Mouse (Mus musculus) hindbrain, embryonic 15.5 days (tissue): Measurements from ENCODE around the gene Il13. TPM values are rescaled to one million over a fixed set of nuclear protein-coding genes. Genes with fewer than 3 reads are reported as not detected.

Experiments used
- ATAC-seq: fragments of 200-750 bp; cut with Nextera tagmentation; 2 replicates; pipeline ENCODE4 v1.8.0; 2017; ENCODE audit warnings: low read depth, moderate number of reproducible peaks, moderate TSS enrichment; ENCODE audit not compliant: low FRiP score
- H3K27ac ChIP-seq: fragments of 300-500 bp; sonication (generic); replicated peaks from 2 replicates; pipeline ENCODE4 v1.5.1; 2015; ENCODE audit warnings: mild to moderate bottlenecking, inconsistent platforms
- H3K27me3 ChIP-seq: fragments of 300-500 bp; sonication (generic); 2 replicates; pipeline ENCODE4 v1.6.1; 2015; ENCODE audit warnings: control low read depth, inconsistent platforms
- H3K36me3 ChIP-seq: fragments of 300-500 bp; sonication (generic); 2 replicates; pipeline ENCODE4 v1.6.1; 2015; ENCODE audit warnings: control low read depth, inconsistent platforms
- H3K4me1 ChIP-seq: fragments of 300-500 bp; sonication (generic); replicated peaks from 2 replicates; pipeline ENCODE4 v1.6.1; 2015; ENCODE audit warnings: control low read depth, inconsistent platforms
- H3K4me2 ChIP-seq: fragments of 300-500 bp; sonication (generic); 2 replicates; pipeline ENCODE4 v1.6.1; 2015; ENCODE audit warnings: moderate library complexity, mild to moderate bottlenecking, inconsistent platforms
- H3K4me3 ChIP-seq: fragments of 300-500 bp; sonication (generic); 2 replicates; pipeline ENCODE4 v1.5.1; 2015; ENCODE audit warnings: mild to moderate bottlenecking, inconsistent platforms
- H3K9ac ChIP-seq: fragments of 300-500 bp; sonication (generic); 2 replicates; pipeline ENCODE4 v1.6.1; 2015; ENCODE audit warnings: inconsistent platforms
- H3K9me3 ChIP-seq: fragments of 300-500 bp; sonication (generic); 2 replicates; pipeline ENCODE4 v1.6.1; 2016; ENCODE audit warnings: control low read depth, inconsistent platforms
- WGBS: fragments of 180-500 bp; shearing (Covaris S2); methylation state at CpG from one replicate; pipeline ENCODE4 v1.1.7; 2015; 5-methylcytosine and 5-hydroxymethylcytosine counted together
- polyA plus RNA-seq: library from polyadenylated mRNA; unstranded; fragments of >200 nt; fragmentation: Nextera tagmentation; extraction: Ambion mirVana; gene quantifications from 2 replicates; pipeline ENCODE4 v1.2.1, GENCODE M21; 2015

The Il13 gene
- polyA plus RNA-seq, 1 experiment from 2014 or later = not detected

DNA sequence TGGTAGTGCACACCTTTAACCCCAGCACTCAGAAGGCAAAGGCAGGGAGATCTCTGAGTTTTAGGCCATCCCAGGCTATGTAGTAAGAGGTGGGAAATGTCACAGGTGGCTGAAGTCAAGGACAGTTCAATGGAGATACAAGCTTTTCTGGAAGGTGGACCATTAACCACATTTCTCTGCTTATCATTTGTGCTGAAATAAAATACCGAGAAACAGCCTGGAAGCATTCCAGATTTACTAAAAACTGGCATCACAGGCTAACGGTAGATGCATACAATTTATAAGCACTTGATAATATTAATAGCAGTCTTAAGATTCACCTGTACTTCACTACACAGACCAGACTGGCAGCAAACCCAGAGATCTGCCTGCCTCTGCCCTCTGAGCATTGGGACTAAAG, 17.9 kb upstream of the Il13 start:
- Histone ChIP-seq H3K4me1 (no peaks in the 10 kb centered on the region), H3K9ac (no peak overlapping the region), H3K36me3 (peaks cover 11% of the 10 kb centered on the region), H3K9me3 (no peaks in the 10 kb centered on the region), H3K27ac (no peak overlapping the region), H3K4me2 (no peak overlapping the region), H3K27me3 (no peaks in the 10 kb centered on the region), H3K4me3 (no peak overlapping the region)
- WGBS = 96% methylated on average over 2 of the region's 2 CpGs
- no peak for ATAC-seq

DNA sequence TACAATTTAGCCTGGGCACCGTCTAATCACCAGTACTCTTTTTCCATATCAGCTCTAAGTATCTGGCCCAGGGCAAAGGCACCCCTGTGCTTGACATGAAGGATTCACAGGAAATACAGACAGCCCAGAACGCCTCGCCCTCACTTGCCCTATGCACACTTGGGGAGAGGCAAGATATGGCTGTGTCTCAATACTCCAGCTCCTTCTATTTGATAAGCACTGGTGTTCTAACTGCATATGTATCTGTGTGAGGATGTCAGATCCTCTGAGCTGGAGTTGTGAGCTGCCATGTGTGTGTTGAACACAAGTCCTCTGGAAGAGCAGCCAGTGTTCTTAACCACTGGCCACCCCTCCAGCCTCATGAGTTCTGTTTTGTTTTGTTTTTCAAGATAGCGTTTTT, 16.9 kb upstream of the Il13 start:
- no peak for ATAC-seq
- Histone ChIP-seq H3K27ac (no peak overlapping the region), H3K4me3 (no peak overlapping the region), H3K9ac (no peak overlapping the region), H3K4me2 (no peak overlapping the region), H3K36me3 (peaks cover 11% of the 10 kb centered on the region), H3K9me3 (no peaks in the 10 kb centered on the region), H3K27me3 (no peaks in the 10 kb centered on the region), H3K4me1 (no peaks in the 10 kb centered on the region)
- 93% methylated on average over 4 of the region's 4 CpGs for WGBS

DNA sequence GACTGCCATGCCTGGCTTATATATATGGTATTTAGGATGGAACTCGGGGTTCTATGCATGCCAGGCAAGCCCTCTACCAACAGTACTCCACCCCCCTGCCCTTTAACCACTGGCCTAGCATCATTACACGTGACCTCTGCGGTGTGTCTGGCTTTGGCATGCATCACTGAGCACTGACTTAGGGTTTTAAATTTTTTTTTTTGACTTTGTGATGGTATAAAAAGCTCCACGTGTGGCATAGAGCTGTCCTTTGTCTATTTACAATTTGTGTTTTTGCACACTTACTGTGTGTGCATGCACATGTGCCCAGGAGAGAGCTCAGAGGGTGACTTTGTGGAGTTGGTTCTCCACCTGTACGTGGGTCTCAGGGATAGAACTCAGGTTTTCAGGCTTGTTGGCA, 9.5 kb upstream of the Il13 start:
- Histone ChIP-seq H3K9ac (no peak overlapping the region), H3K27ac (no peak overlapping the region), H3K36me3 (no peaks in the 10 kb centered on the region), H3K4me1 (no peaks in the 10 kb centered on the region), H3K4me3 (no peak overlapping the region), H3K27me3 (no peaks in the 10 kb centered on the region), H3K4me2 (no peak overlapping the region), H3K9me3 (no peaks in the 10 kb centered on the region)
- no peak for ATAC-seq
- 76% methylated on average over 5 of the region's 5 CpGs for WGBS

DNA sequence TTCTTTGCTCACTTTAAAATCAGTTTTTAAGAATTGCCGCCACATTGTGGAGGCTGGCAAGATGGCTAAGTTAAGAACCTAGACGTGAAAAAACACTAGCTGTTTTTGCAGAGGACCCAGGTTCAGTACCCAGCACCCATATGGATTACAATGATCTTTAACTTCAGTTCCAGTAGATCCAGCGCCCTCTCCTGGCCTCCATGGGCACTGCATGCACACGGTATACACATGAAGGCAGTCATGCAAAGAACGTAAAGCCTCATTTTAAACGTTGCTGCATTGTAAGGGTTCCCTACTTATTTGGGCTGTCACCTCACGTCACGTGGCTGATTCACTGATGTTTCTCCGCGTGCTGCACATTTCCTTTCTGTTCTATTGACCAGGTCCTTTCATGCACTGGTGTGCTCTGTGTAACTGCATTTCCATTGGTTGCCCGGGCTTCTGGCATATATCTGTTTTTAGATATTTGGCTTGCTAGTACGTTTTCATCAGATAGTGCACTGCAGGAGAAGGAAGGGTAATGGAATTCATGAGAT, 8.3 kb upstream of the Il13 start:
- H3K4me1 ChIP-seq = no peaks in the 10 kb centered on the region
- no peak overlapping the region for H3K9ac ChIP-seq
- no peak overlapping the region for H3K4me2 ChIP-seq
- 79% methylated on average over 12 of the region's 12 CpGs for WGBS
- peaks cover under 1% of the 10 kb centered on the region; the same call in 1 of the 2 replicates for H3K27me3 ChIP-seq
- no peaks in the 10 kb centered on the region for H3K9me3 ChIP-seq
- no peak overlapping the region for H3K4me3 ChIP-seq
- no peak overlapping the region for H3K27ac ChIP-seq
- ATAC-seq = no peak
- H3K36me3 ChIP-seq = no peaks in the 10 kb centered on the region

DNA sequence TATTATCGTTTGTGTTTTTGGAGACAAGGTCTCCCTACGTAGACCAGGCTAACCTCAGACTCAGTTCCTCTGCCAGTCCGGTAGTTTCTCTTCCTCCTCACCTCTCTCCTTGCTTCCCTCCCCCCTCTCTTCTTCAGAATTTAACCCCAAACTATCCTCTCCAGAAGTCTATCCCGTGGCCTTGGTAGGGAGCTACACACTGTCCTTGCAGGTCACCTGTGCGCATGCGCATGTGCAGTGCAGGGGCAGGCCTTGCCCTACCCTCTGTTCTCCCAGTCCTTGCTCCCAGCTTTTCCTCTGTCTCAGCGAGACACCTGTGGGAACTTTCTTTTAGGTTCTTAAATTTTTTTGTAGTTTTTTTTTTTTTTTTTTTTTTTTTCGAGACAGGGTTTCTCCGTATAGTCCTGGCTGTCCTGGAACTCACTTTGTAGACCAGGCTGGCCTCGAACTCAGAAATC, 3.3 kb upstream of the Il13 start:
- no peak overlapping the region for H3K4me3 ChIP-seq
- no peak overlapping the region for H3K4me2 ChIP-seq
- ATAC-seq = no peak
- H3K9me3 ChIP-seq = no peaks in the 10 kb centered on the region
- no peak overlapping the region for H3K27ac ChIP-seq
- no peaks in the 10 kb centered on the region for H3K36me3 ChIP-seq
- H3K27me3 ChIP-seq = peaks cover 13% of the 10 kb centered on the region; the same call in 1 of the 2 replicates
- 81% methylated on average over 10 of the region's 10 CpGs for WGBS
- H3K4me1 ChIP-seq = peaks cover 13% of the 10 kb centered on the region
- no peak overlapping the region for H3K9ac ChIP-seq

GRCm38 (mm10) chr11:53637046-53637802, 2.7 kb upstream of the Il13 start:
- no peak overlapping the region; the same call in 1 of the 2 replicates for H3K4me2 ChIP-seq
- H3K9me3 ChIP-seq = no peaks in the 10 kb centered on the region
- 21% methylated on average over 21 of the region's 21 CpGs for WGBS
- H3K27ac ChIP-seq = no peak overlapping the region
- no peak overlapping the region for H3K4me3 ChIP-seq
- H3K27me3 ChIP-seq = peaks cover 13% of the 10 kb centered on the region; the same call in 1 of the 2 replicates
- no peak for ATAC-seq
- H3K4me1 ChIP-seq = peaks cover 13% of the 10 kb centered on the region
- H3K36me3 ChIP-seq = no peaks in the 10 kb centered on the region
- H3K9ac ChIP-seq = no peak overlapping the region

- H3K4me2 ChIP-seq = peak overlapping the region; percentile 87
- WGBS = 2% methylated on average over 37 of the region's 40 CpGs
- H3K27ac ChIP-seq = no peak overlapping the region
- peak overlapping the region; percentile 37 for H3K4me3 ChIP-seq
- H3K9me3 ChIP-seq = no peaks in the 10 kb centered on the region
- H3K9ac ChIP-seq = peak overlapping the region; percentile 26
- ATAC-seq = no peak
- H3K36me3 ChIP-seq = no peaks in the 10 kb centered on the region
- peaks cover 13% of the 10 kb centered on the region; the same call in 1 of the 2 replicates for H3K27me3 ChIP-seq
- H3K4me1 ChIP-seq = peaks cover 13% of the 10 kb centered on the region
Observed at GRCm38 (mm10) chr11:53636183-53636646, 1.7 kb upstream of the Il13 start.

GRCm38 (mm10) chr11:53635590-53636182, 1.2 kb upstream of the Il13 start:
- ATAC-seq = no peak
- Histone ChIP-seq H3K4me2 (peak overlapping the region; percentile 87), H3K36me3 (no peaks in the 10 kb centered on the region), H3K4me1 (peaks cover 13% of the 10 kb centered on the region), H3K27ac (no peak overlapping the region), H3K4me3 (peak overlapping the region; percentile 37), H3K27me3 (peaks cover 13% of the 10 kb centered on the region; the same call in 1 of the 2 replicates), H3K9me3 (no peaks in the 10 kb centered on the region), H3K9ac (peak overlapping the region; percentile 26; the same call in 1 of the 2 replicates)
- WGBS = 39% methylated on average over 9 of the region's 9 CpGs

DNA sequence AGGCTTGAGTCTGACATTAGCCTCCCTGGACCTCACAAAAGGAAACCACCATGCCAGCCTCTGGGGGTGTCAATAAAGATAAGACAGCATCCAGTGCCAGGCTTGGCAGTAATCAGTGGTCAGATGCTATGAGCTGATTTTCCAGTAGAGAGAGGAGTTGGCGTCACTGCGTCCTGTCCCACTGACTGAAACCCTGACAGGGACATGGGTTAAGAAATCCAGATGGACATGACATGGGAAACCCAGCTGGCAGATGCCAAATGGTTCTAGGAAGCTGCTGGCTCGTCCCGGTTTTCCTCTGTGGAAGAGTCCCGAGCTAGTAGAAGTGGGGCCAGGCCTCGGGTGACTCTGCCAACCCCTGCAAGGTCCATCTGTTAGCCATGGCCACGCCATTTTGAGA, 858 bp downstream of the Il13 start:
- Histone ChIP-seq H3K27ac (no peak overlapping the region), H3K27me3 (peaks cover 13% of the 10 kb centered on the region; the same call in 1 of the 2 replicates), H3K9me3 (no peaks in the 10 kb centered on the region), H3K4me2 (no peak overlapping the region), H3K36me3 (no peaks in the 10 kb centered on the region), H3K4me1 (peaks cover 13% of the 10 kb centered on the region), H3K9ac (no peak overlapping the region), H3K4me3 (no peak overlapping the region)
- 85% methylated on average over 7 of the region's 7 CpGs for WGBS
- no peak for ATAC-seq

GRCm38 (mm10) chr11:53632122-53632733, 2.3 kb downstream of the Il13 start:
- no peak for ATAC-seq
- no peak overlapping the region for H3K9ac ChIP-seq

GRCm38 (mm10) chr11:53627859-53628258, 6.6 kb downstream of the Il13 start:
- 0 out of 2 replicates have a peak, but pooled peaks have one; percentile 23 for ATAC-seq
- H3K4me1 ChIP-seq = no peaks in the 10 kb centered on the region
- H3K4me3 ChIP-seq = no peak overlapping the region
- 25% methylated on average over 1 of the region's 1 CpGs for WGBS
- H3K9ac ChIP-seq = no peak overlapping the region
- no peaks in the 10 kb centered on the region for H3K36me3 ChIP-seq
- no peaks in the 10 kb centered on the region for H3K9me3 ChIP-seq
- H3K4me2 ChIP-seq = no peak overlapping the region
- H3K27me3 ChIP-seq = no peaks in the 10 kb centered on the region
- H3K27ac ChIP-seq = no peak overlapping the region

More at GRCm38 (mm10) chr11:53632122-53632733, 2.3 kb downstream of the Il13 start:
- no peaks in the 10 kb centered on the region for H3K36me3 ChIP-seq
- no peak overlapping the region for H3K4me2 ChIP-seq
- no peak overlapping the region for H3K27ac ChIP-seq
- peaks cover 11% of the 10 kb centered on the region for H3K4me1 ChIP-seq
- peaks cover 7% of the 10 kb centered on the region; the same call in 1 of the 2 replicates for H3K27me3 ChIP-seq
- WGBS = 73% methylated on average over 14 of the region's 14 CpGs
- no peaks in the 10 kb centered on the region for H3K9me3 ChIP-seq
- H3K4me3 ChIP-seq = no peak overlapping the region
